Mouse (Mus musculus) bone marrow, adult 2 months (tissue): ENCODE data around the gene Hcn1. TPM values are rescaled to one million over a fixed set of nuclear protein-coding genes. Genes with fewer than 3 reads are reported as not detected.

Experiments
- H3K27ac ChIP-seq: fragments of 200-500 bp; 2 replicates; pipeline ENCODE4 v1.5.1; 2012; ENCODE audit warnings: low read depth, mild to moderate bottlenecking, control low read depth, inconsistent platforms, low read length; ENCODE audit not compliant: control insufficient read depth, poor library complexity, insufficient read depth
- H3K4me1 ChIP-seq: fragments of 200-500 bp; 2 replicates; pipeline ENCODE4 v1.6.1; 2011; ENCODE audit warnings: low read length; ENCODE audit not compliant: control insufficient read depth, insufficient read depth
- H3K4me3 ChIP-seq: fragments of 200-500 bp; replicated peaks from 2 replicates; pipeline ENCODE3; 2011; ENCODE audit warnings: mild to moderate bottlenecking, low read depth, low read length, control low read depth; ENCODE audit not compliant: control insufficient read depth
- CTCF ChIP-seq: fragments of 200-500 bp; IDR thresholded peaks from 2 replicates; pipeline ENCODE4 v1.5.1; 2011; ENCODE audit warnings: low read length, control low read depth; ENCODE audit not compliant: control insufficient read depth, insufficient read depth
- POLR2A ChIP-seq: fragments of 200-500 bp; IDR thresholded peaks from 2 replicates; pipeline ENCODE4 v1.6.1; 2011; ENCODE audit warnings: low read depth, mild to moderate bottlenecking, control low read depth, low read length, borderline replicate concordance; ENCODE audit not compliant: control insufficient read depth
- WGBS: fragments of 180-500 bp; shearing (Covaris S2); methylation state at CpG from one replicate; pipeline ENCODE4 v1.1.7; 2018; 5-methylcytosine and 5-hydroxymethylcytosine counted together
- polyA plus RNA-seq: library from polyadenylated mRNA; stranded (reverse); fragments of >200 nt; gene quantifications from 2 replicates; pipeline ENCODE4 v1.2.4, GENCODE M21; 2011; ENCODE audit warnings: low replicate concordance; ENCODE audit not compliant: missing spikeins, insufficient read depth, insufficient read length

Gene Hcn1
- polyA plus RNA-seq, 1 experiment: 0.10 TPM

DNA sequence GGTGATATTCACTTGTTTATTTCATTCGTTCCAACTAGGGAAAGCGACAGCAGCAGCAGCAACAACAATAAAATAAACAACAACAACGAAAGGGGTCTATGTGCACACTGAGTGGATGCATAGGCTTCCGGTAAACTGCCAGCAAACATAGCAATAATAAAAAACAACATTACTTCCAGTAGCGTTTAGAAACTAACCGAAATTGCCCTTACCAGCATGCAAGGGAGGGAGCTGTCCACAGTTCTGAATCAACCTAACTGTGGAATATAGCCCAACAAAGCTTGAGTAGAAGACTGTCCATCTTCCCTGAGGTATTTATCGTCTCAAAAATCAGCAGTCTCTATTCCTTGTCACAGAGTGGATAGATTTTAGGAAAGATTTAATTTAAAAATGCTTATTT lies 2.0 kb downstream of the Hcn1 start:
- TF ChIP-seq CTCF (no peak), POLR2A (no peak)
- H3K4me1 ChIP-seq: no peaks in the 10 kb centered on the region
- H3K27ac ChIP-seq: no peak overlapping the region
- WGBS: 24% methylated on average over 7 of the region's 7 CpGs
- H3K4me3 ChIP-seq: no peak overlapping the region

DNA sequence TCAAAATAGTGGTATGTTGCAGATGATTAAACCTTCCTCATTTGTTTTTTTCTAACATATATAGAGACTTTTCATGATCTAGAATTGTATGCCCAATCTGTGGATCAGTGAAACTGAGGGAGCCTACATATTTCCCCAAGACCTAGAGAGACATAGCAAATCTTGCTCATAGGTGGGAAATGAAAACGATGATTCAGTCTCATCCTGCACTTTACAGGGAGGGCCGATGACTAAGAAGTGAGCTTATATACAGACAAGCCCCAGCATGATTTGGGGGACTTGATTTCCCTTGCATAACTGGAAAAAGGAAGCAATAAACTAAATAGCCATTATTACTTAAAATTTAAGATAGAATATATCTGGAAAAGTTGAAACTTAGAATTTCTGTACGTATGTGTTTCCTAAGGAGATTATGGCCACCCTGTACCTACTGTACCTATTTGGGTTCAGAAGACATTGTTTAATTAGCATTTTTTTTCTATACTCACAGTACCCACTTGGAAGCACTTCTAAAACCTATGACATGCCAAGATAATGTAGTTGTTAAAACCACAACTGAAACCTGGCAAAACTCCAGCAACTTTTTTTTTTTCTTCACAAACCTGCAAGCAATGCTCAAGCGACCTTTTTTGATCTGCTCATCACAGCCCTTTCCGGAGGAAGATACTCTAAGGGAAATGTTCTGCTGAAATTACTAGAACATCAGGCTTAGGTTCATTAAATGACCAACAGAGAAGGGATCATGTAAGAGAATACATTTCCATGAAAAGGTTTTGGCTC lies 3.0 kb downstream of the Hcn1 start:
- no peaks in the 10 kb centered on the region for H3K4me1 ChIP-seq
- TF ChIP-seq POLR2A: no peak
- no peak for TF ChIP-seq CTCF
- 72% methylated on average over 5 of the region's 5 CpGs for WGBS
- no peak overlapping the region for H3K27ac ChIP-seq
- no peak overlapping the region for H3K4me3 ChIP-seq

DNA sequence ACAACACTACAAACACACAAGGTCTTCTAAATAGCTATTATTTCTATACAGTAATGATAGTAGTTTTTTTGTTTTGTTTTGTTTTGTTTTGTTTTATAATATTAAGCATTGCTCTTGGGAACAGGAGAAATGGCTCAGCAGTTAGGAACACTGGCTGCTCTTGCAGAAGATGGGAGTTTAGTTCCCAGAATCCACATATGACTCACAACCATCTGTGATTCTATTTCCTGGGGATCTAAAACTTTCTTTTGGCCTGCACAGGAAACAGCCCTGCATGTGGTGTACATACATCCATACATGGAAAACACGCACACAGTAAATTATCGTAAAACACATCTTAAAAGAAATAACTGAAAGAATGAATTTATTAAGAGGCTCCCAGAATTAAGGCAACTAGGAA lies 9.8 kb downstream of the Hcn1 start:
- no peak for TF ChIP-seq POLR2A
- TF ChIP-seq CTCF: no peak
- Histone ChIP-seq H3K27ac (no peak overlapping the region), H3K4me1 (no peaks in the 10 kb centered on the region), H3K4me3 (no peak overlapping the region)
- WGBS: 79% methylated on average over 2 of the region's 2 CpGs

DNA sequence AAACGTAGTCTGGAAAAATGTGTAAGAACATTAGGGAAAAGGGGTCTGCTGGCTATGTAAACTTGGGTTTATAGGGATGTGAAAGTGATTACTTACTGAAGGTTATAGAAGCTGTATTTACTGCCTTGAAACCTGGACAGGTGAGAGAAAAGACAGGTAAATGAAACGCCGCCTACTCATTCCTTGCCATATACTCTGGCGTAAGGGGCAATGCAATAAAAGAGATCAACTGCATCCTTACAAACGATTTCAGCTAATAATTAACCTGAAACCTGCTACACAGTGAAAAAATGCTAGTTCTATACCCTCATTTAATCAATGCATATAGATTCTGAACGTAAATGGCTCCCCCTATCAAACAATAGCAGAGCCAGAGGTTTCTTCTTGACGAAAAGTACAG lies 17.4 kb downstream of the Hcn1 start:
- no peak overlapping the region for H3K27ac ChIP-seq
- no peak for TF ChIP-seq CTCF
- no peak for TF ChIP-seq POLR2A
- H3K4me3 ChIP-seq: no peak overlapping the region
- no peaks in the 10 kb centered on the region for H3K4me1 ChIP-seq
- 72% methylated on average over 7 of the region's 7 CpGs for WGBS

DNA sequence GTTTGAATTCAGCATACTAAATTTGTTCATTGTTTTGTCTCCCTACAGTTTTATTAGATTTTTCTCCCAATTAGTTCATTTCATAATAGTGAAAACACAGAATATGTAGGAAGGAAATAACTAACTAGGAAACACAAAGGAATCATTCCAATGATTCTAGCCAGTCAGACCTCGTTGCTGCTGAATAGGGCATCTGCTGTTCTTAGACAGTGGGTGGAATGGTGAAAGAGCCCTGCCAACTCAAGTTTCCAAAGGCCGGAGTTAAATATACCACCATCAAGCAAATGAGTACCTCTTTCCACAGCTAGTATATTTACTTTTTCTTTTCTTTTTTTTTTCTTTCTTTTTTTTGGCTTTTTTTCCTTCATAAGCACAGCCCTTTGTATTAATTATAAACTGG lies 55.4 kb downstream of the Hcn1 start:
- TF ChIP-seq CTCF (no peak), POLR2A (no peak)
- 72% methylated on average over 2 of the region's 2 CpGs for WGBS

DNA sequence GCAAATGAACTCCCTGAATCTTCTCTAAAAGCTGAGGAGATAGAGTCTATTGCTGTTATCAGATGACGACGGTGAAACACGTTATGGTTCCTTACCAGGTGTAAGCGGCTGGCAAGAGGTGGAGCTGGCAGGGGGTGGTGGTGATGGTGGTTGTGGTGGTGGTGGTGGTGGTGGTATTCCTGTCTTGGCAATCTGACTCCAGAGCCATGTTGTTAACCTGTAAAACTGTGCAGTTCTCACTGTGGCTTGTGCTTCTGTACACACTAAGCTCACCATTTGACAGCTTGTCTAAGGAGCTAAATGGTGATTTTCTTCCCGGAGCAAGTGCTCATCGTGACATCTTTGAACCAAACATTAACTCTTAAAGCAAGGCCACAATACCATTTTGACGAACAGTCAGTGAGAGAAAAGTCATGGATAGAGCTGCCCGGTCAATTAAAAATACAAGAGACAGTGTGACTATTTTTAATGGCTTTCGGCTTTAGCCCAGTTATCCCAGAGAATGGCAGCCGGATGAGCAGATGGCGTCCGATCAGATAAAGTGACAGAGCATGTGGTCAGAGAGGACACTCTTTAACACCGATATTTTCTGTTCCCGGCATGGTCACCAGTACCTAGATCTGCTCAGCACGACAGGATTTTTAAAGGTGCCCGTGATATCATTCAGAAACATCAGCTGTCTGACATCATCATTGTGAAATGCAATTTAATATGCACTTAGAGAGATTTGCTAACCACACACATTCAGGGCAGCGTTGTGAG lies 56.5 kb downstream of the Hcn1 start:
- no peak overlapping the region for H3K4me3 ChIP-seq
- no peaks in the 10 kb centered on the region for H3K4me1 ChIP-seq
- H3K27ac ChIP-seq: no peak overlapping the region
- 84% methylated on average over 17 of the region's 17 CpGs for WGBS
- TF ChIP-seq CTCF (no peak), POLR2A (no peak)

More for the DNA sequence above, 55.4 kb downstream of the Hcn1 start:
- H3K27ac ChIP-seq: no peak overlapping the region
- no peak overlapping the region for H3K4me3 ChIP-seq
- H3K4me1 ChIP-seq: no peaks in the 10 kb centered on the region

DNA sequence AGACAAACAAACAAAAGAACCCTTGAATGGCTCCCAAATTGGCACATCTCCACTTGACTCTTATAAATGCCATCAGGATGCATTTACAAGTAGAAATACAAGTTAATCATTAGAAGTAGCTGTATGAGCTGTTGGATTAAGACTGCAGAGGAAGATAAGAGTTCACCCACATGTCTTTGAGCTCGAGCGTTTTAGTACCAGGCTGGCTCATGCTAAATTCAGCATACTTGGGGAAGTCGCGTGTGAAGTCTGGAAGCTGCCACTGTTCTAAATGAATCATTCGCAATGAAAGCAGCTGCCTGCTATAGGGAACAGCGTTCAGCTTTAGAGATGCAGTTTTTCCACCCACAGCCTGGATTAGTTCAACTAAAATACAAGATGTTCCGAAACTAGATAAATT lies 57.4 kb downstream of the Hcn1 start:
- Histone ChIP-seq H3K4me1 (no peaks in the 10 kb centered on the region), H3K27ac (no peak overlapping the region), H3K4me3 (no peak overlapping the region)
- 65% methylated on average over 7 of the region's 7 CpGs for WGBS
- TF ChIP-seq CTCF (no peak), POLR2A (no peak)

DNA sequence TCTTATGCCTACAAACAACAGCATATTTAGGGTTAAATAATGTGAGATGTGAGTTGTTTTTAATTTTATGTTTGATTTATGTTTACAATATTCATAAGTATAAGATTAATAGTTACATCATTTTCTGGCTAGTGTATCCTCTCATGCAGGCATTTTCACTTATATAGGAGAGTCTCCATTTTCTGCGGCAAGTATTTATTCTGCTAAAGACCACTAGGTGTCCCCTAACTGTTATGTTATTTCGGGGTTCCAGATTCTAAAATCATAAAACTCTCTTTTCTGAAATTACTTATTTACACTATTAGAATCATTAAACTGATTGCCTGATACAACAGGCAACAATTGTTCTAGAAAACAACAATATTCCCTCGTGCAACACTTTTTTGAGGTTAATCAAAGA lies 60.5 kb downstream of the Hcn1 start:
- WGBS: 54% methylated on average over 3 of the region's 3 CpGs
- no peak for TF ChIP-seq POLR2A
- no peaks in the 10 kb centered on the region for H3K4me1 ChIP-seq
- H3K27ac ChIP-seq: no peak overlapping the region
- H3K4me3 ChIP-seq: no peak overlapping the region

DNA sequence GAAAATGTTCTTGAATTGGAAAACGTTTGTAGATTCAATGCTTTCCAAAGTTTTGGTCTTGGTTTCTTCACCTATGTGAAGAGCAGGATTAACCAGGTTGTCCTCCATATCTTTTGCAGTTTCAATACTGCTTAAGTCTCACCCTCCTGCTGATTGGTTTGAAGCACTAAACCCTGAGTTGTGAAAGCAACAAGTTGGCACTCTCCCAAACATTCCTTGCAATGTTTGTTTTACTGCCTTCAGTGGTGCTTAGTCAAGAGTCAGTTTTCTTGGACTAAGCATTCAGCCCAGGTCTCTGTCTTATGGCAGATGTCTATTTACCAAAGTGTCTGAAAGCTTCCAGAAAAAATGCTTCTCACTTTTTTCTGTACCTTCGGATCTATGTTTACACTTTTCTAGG lies 67.2 kb downstream of the Hcn1 start:
- no peak overlapping the region for H3K4me3 ChIP-seq
- TF ChIP-seq CTCF (no peak), POLR2A (no peak)
- H3K4me1 ChIP-seq: no peaks in the 10 kb centered on the region
- H3K27ac ChIP-seq: no peak overlapping the region
- WGBS: 58% methylated on average over 2 of the region's 2 CpGs
